Mouse (Mus musculus) midbrain, embryonic 14.5 days (tissue): ENCODE results near the gene Htr6. TPM values are rescaled to one million over a fixed set of nuclear protein-coding genes. Genes with fewer than 3 reads are reported as not detected.

Source experiments
- ATAC-seq: fragments of 200-750 bp; cut with Nextera tagmentation; 2 replicates; pipeline ENCODE4 v1.8.0; 2017; ENCODE audit warnings: moderate number of reproducible peaks, moderate library complexity; ENCODE audit not compliant: low FRiP score, low TSS enrichment
- DNase-seq: peaks from one replicate; pipeline ENCODE4 v3.0.0-alpha.2; 2015
- H3K27ac ChIP-seq: fragments of 300-500 bp; sonication (generic); replicated peaks from 2 replicates; pipeline ENCODE4 v1.5.1; 2014; ENCODE audit warnings: mild to moderate bottlenecking, low read depth, low read length, moderate library complexity
- H3K27me3 ChIP-seq: fragments of 300-500 bp; sonication (generic); 2 replicates; pipeline ENCODE4 v1.6.1; 2014; ENCODE audit warnings: low read length, control low read depth, mixed read lengths; ENCODE audit not compliant: control insufficient read depth, insufficient read depth
- H3K36me3 ChIP-seq: fragments of 300-500 bp; sonication (generic); 2 replicates; pipeline ENCODE4 v1.6.1; 2014; ENCODE audit warnings: low read length, control low read depth; ENCODE audit not compliant: control insufficient read depth, insufficient read depth
- H3K4me1 ChIP-seq: fragments of 300-500 bp; sonication (generic); 2 replicates; pipeline ENCODE4 v1.6.1; 2014; ENCODE audit warnings: mild to moderate bottlenecking, antibody characterized with exemption, low read length, control low read depth; ENCODE audit not compliant: control insufficient read depth, insufficient read depth
- H3K4me2 ChIP-seq: fragments of 300-500 bp; sonication (generic); 2 replicates; pipeline ENCODE4 v1.6.1; 2014; ENCODE audit warnings: mild to moderate bottlenecking, low read length, moderate library complexity
- H3K4me3 ChIP-seq: fragments of 300-500 bp; sonication (generic); replicated peaks from 2 replicates; pipeline ENCODE4 v1.5.1; 2014; ENCODE audit warnings: low read depth, low read length
- H3K9ac ChIP-seq: fragments of 300-500 bp; sonication (generic); replicated peaks from 2 replicates; pipeline ENCODE4 v1.6.1; 2014; ENCODE audit warnings: mild to moderate bottlenecking, low read length, moderate library complexity
- H3K9me3 ChIP-seq: fragments of 300-500 bp; sonication (generic); 2 replicates; pipeline ENCODE4 v1.6.1; 2016; ENCODE audit warnings: low read length, control low read depth, mixed read lengths; ENCODE audit not compliant: control insufficient read depth
- WGBS: fragments of 180-500 bp; shearing (Covaris S2); extraction: QIAGEN DNeasy Blood & Tissue Kit; methylation state at CpG from one replicate; pipeline ENCODE4 v1.1.7; 2014; 5-methylcytosine and 5-hydroxymethylcytosine counted together
- polyA plus RNA-seq: library from polyadenylated mRNA; unstranded; fragments of >200 nt; fragmentation: Nextera tagmentation; extraction: Ambion mirVana; gene quantifications from 2 replicates; pipeline ENCODE4 v1.2.1, GENCODE M21; 2014

Gene Htr6
- polyA plus RNA-seq, 1 experiment from 2014 or later, result 0.32 TPM

DNA sequence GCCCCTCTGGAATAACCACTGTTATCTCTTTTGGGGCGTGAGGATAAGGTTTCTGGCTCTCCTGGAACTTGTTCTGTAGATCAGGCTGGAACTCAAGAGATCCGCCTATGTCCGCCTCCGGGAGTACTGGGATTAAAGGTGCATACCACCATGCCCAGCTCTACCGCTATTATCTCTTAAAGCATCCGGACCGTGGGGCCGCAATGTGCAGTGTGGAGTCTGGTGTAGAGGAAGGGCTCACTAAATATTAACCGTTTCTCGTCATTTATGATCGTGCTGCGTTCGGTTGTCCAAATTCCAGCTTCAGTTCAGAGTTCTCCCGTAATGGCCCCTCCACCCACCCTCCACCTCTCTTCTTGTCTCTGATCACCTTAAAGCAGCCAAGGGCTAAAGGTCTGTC is 57.0 kb downstream of the Htr6 start:
- WGBS, result 87% methylated on average over 14 of the region's 14 CpGs
- DNase-seq (no peak), ATAC-seq (no peak)
- H3K9ac ChIP-seq, result no peak overlapping the region
- H3K9me3 ChIP-seq, result no peaks in the 10 kb centered on the region
- no peak overlapping the region for H3K4me3 ChIP-seq
- no peak overlapping the region for H3K27ac ChIP-seq
- H3K4me1 ChIP-seq, result no peaks in the 10 kb centered on the region
- no peaks in the 10 kb centered on the region for H3K27me3 ChIP-seq
- no peaks in the 10 kb centered on the region for H3K36me3 ChIP-seq
- H3K4me2 ChIP-seq, result no peak overlapping the region

DNA sequence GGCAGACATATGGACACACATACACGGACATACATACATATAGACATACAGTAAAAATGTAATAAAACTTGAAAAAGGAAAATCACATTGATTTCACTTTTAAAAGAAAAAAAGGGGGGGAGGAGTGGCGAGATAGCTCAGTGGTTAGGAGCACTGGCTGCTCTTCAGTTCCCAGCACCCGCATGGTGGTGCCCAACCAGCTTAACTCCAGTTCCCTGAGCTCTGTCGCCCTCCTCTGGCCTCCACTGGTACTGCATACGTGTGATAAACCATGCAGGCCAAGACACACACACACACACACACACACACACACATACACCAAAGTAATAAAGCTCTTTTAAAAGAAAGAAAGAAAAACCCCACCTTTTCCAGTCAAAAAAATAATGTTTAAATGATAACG is 60.6 kb downstream of the Htr6 start:
- no peak overlapping the region for H3K4me3 ChIP-seq
- H3K36me3 ChIP-seq, result no peaks in the 10 kb centered on the region
- ATAC-seq (no peak), DNase-seq (no peak)
- no peaks in the 10 kb centered on the region for H3K27me3 ChIP-seq
- H3K27ac ChIP-seq, result no peak overlapping the region
- WGBS, result 80% methylated on average over 6 of the region's 6 CpGs
- no peaks in the 10 kb centered on the region for H3K9me3 ChIP-seq
- no peak overlapping the region for H3K4me2 ChIP-seq
- no peaks in the 10 kb centered on the region for H3K4me1 ChIP-seq
- H3K9ac ChIP-seq, result no peak overlapping the region

DNA sequence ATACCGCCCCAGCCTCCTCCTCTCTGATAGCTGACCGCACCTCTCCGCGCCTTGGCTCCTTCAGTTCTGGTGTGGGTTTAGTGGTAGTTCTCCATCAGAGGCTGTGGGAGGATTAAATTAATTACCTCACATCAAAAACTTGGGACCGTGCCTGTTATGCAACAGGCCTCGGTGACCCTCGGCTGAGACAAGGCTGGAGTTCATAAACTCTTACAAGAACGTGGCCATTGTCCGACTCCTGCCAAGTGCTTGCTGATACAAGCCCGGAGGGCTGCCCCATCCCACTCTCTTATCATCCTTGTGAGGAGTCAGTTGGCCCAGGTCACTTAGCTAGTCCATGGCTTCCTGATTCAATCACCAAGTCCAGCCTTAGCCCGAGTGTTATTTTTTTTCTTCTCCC is 62.1 kb downstream of the Htr6 start:
- ATAC-seq (no peak), DNase-seq (no peak)
- H3K4me1 ChIP-seq, result no peaks in the 10 kb centered on the region
- H3K4me2 ChIP-seq, result no peak overlapping the region
- WGBS, result 92% methylated on average over 11 of the region's 11 CpGs
- no peaks in the 10 kb centered on the region for H3K36me3 ChIP-seq
- H3K4me3 ChIP-seq, result no peak overlapping the region
- H3K27ac ChIP-seq, result no peak overlapping the region
- no peak overlapping the region for H3K9ac ChIP-seq
- H3K27me3 ChIP-seq, result no peaks in the 10 kb centered on the region
- H3K9me3 ChIP-seq, result no peaks in the 10 kb centered on the region

DNA sequence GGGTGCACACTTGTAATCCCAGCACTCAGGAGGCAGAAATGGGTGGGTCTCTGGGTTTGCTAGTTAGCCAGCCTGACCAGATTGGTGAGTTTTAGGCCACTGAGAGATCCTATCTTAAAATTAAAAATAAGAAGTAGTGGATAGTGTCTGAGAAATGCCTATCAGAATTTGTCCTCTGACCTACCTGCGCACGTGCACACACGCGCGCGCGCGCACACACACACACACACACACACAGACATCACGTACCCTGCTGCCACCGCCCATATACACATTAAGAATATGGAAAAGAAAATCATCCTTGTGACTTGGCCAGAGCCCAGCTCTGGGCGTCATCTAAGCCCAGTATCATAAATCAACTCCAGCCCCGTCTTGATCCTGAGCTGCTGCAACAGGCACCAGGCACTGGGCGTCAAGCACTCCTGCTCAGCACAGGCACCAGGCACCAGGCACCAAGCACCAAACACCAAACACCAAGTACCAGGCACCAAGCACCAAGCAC is 64.1 kb downstream of the Htr6 start:
- 94% methylated on average over 13 of the region's 13 CpGs for WGBS
- DNase-seq, result no peak

More for the DNA sequence above, 64.1 kb downstream of the Htr6 start:
- no peak overlapping the region for H3K4me2 ChIP-seq
- no peak overlapping the region for H3K9ac ChIP-seq
- no peaks in the 10 kb centered on the region for H3K36me3 ChIP-seq
- ATAC-seq, result no peak
- no peaks in the 10 kb centered on the region for H3K4me1 ChIP-seq
- no peaks in the 10 kb centered on the region for H3K27me3 ChIP-seq
- no peaks in the 10 kb centered on the region for H3K9me3 ChIP-seq
- no peak overlapping the region for H3K27ac ChIP-seq
- no peak overlapping the region for H3K4me3 ChIP-seq

Other genes with a start within 250 kb of the Htr6 start
- gene Pla2g5, start 212.1 kb downstream of the Htr6 start, polyA plus RNA-seq, result 0.23 and 0.87 TPM in 2 replicates
- not detected in 2 replicates for gene Gm13030, start 201.6 kb downstream of the Htr6 start, polyA plus RNA-seq
- not detected in 2 replicates for gene Pla2g2e, start 197.6 kb downstream of the Htr6 start, polyA plus RNA-seq
- gene Otud3, start 161.6 kb downstream of the Htr6 start, polyA plus RNA-seq, result 1.7 and 2.8 TPM in 2 replicates
- gene Rnf186, start 108.5 kb downstream of the Htr6 start, polyA plus RNA-seq, result not detected in 2 replicates
- 0.38 and 0.61 TPM in 2 replicates for gene Tmco4, start 102.7 kb downstream of the Htr6 start, polyA plus RNA-seq
- gene Nbl1, start 17.4 kb upstream of the Htr6 start, polyA plus RNA-seq, result 12.8 and 27.5 TPM in 2 replicates
- gene Minos1, start 55.5 kb upstream of the Htr6 start, polyA plus RNA-seq, result 346 and 393 TPM in 2 replicates
- 250 and 281 TPM in 2 replicates for gene Capzb, start 117.3 kb upstream of the Htr6 start, polyA plus RNA-seq
- gene Pqlc2, start 235.1 kb upstream of the Htr6 start, polyA plus RNA-seq, result 10.6 and 11.5 TPM in 2 replicates
- 55.7 and 64.2 TPM in 2 replicates for gene Akr7a5, start 235.2 kb upstream of the Htr6 start, polyA plus RNA-seq